Mouse (Mus musculus) gastrocnemius, adult 8-10 months (tissue): ENCODE measurements around the gene Mettl16. TPM values are rescaled to one million over a fixed set of nuclear protein-coding genes. Genes with fewer than 3 reads are reported as not detected.

Experiments used
- DNase-seq, 2 experiments: peaks; one replicate each; pipeline ENCODE4 v3.0.0; 2022; ENCODE audit warnings: low spot score in 2 of 2
- total RNA-seq, 4 experiments: library from RNA; stranded (reverse); gene quantifications; 2 replicates each; pipeline ENCODE4 v1.2.4; 2022

Mettl16 gene
- total RNA-seq = 10 to 100 TPM; 10.7 to 16.3 (median 12.4) TPM

DNA sequence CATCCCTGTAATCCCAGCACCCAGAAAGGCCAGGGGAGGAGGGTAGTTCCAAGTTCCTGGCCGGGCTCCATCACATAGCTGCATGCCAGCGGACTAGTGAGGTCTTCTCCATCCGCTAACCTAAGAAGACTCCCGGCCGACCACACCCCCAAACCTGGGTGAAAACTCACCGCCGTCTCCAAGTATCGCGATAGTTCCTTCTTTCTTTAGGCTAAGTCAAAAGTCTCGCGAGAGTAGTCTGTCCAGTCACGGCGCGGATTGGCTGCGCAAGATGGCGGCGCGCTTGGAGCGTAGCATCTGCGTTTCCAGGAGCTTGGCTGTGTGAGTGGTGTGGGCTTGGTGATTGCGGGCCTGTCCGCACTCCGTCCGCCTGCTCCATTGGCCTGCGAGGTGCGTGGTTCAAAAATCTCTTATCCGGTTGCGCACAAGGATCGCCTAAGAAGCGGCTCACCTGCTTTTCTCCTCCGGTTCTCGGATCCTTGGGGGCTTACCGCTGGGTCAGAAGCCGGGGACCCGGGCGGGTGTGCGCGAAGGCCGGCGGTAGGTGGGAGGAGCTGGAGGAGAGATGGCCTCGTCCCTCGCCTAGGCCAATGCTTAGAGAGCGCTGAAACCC, at the start of gene Mettl16:
Mettl16 (plus strand) TSS at position 236 of the 613 bp plus-strand sequence.
- peak; percentile 85 to 89 for DNase-seq

DNA sequence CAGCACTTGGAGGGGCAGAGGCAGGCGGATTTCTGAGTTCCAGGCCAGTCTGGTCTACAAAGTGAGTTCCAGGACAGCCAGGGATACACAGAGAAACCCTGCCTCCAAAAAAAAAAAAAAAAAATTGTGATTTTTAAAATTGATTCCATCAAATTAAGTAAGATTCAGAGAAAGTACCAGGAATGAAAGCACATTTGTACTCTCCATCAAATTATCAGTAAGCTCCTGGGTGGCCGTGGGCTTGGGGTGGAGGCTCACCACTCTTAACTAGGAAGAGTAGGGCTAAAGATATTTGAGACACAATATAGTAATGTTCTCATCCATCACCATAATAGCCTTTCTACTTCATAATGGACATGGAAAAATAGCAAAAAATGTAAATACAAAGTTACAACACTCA, 49.5 kb upstream of the Mettl16 start:
- no peak for DNase-seq

DNA sequence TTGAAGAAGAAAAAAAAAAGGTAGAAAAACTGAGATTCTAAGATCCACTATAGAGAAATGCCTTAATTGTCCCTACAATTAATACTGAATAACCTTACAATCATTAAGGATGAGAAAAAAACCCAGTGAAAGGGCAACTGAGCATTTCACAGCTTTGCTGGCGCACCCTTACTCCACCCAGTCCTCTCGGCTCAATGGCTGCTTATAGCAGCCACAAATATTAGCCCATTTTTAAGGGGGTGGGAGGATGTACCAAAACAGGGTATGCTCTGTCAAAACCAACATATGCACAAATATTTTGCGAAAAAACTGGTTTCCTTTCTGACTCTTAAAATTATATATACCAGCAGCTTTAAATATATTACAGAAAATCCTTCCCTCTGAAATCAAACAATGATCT, 48.7 kb upstream of the Mettl16 start:
- no peak for DNase-seq

DNA sequence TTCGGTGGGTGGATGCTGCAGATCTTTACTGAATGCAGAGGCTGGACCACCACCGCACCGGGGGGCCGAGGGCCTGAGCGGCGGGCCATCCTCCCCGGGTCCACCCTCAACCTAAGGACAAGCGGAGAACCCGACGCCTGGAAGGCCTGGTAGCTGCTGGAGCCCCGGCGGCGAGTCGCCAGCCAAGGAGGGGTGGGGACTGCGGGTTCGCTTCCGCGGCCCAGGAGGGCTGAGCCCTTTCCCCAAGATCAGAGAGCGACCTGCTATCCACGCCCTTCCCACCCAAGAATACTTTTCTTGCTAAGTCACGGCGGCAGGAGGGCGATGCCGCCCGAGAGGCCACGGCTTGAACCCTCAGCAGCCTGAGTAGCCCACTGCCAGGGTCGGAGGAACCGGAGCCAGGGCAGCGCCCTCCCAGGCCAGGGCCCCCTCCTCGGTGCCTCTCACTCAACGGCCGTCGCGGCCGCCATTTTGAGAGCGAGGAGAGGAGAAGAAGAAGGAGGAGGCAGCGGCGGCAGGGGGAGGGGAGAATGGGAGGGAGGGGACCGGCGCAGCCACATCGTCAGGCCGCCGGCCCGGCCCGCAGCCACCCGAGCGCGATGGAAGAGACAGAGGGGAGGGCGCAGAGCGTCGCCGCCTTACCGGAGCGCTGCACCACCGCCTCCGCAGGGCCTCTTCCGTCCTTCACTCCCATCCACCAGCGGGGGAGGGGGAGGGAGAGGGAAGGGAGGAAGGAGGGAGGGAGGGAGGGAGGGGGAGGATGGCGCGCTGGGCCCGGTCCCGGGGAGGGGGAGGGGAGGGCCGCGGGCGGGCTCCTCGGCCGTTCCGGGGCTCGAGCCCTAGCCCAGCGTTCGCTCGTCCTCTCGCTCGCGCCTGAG, 47.0 kb upstream of the Mettl16 start:
- DNase-seq = peak; percentile 66 to 69

DNA sequence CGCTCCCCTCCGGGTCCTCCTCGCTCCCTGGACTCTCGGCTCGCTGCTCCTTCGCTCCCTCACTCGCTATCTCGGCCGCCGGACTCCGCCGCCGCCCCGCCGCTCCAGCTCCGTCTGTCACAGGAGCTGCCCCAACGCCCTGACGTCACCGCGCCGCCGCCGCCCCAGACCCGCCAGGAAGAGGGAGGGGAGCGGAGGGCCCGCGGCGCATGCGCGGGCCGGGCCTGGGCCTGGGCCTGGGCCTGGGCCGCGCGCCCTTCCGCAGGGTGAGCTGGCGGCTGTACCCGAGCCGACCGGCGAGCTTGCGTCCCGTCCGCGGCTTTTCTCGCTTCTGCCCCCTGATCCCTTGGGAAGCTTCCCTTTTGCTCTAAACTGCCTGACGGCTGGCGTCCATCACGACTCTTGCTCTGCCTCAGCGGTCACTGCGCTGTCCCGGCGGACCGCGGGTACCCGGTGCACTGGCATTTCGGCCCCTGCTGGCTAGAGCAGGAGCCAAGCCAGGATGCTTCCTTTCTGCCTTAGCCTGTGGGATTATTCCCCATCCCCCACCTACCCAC, 46.3 kb upstream of the Mettl16 start, which contains the start of gene Pafah1b1:
Pafah1b1 (minus strand) TSS at position 436 of the 557 bp plus-strand sequence.
- DNase-seq = peak; percentile 87 to 94

DNA sequence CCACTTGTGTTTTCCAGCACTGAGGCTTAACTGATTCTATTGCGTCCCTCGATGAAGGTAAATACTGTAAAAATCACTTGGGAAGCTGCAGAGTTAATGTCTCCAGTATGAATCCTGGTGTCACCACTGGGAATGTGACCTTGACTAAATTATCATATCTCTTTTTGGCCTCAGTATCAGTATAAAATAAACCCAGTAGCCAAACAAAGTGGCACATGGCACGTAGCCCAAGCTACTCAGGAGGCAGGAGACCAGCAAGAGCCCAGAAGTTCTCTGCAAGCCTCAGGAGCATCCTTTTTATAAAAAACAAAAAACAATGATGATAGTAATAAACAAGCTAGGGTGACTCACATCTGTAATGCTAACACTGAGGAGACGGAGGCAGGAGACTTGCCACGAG, 45.4 kb upstream of the Mettl16 start:
- DNase-seq = no peak

DNA sequence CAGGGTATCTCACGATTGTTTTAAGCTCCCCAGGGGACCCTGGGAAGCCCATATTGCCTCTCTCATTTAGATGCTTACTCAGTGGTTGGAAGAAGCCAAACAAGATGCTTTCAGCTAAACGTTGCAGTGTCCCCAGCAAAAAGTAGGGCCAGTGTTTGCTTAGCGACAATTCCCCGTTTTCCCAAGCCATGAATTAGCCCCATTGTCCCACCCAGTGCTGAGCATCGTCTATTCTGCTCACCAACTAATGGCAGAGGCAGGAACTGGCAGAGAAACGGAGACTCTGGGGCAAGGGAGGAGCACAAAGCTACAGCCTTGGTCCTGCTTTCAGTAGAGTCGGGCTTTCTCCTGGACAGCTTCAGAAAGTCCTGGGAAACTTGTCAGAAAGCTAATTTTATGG, 35.7 kb upstream of the Mettl16 start:
- no peak for DNase-seq

DNA sequence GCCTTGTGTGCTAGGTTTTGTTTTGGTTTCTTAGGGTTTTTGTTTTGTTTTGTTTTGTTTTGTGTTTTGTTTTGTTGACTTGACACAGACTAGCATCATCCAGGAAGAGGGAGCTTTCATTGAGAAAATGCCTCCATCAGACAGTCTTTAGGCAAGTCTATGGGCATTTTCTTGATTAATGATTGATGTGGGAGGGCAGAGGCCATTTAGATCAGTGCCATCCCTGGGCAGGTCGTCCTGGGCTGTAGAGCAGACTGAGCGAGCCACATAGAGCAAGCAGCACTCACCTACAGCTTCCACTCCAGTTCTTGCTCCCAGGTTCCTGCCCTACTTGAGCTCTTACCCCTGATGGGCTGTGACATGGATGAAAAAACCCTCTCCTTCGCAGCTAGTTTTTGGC, 32.8 kb upstream of the Mettl16 start:
- DNase-seq = no peak

DNA sequence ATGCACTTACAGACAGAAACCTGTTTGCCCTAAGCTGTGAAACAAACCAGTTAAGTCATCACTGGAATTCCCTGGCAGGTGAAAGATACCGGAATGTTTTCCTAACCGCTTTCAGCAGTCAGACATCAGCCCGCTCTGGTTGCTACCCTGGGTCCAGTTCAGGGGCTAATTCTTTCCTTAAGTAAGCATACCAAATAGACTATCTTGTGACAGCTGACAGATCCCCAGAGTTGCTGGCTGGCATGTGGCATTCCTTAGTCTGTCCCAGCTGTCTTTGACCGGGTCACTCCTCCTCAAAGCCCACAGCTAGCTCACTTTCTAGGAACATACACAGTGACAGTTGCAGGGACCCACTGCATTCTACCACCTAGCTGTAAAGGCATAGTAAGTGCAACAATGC, 22.6 kb upstream of the Mettl16 start:
- DNase-seq = no peak

DNA sequence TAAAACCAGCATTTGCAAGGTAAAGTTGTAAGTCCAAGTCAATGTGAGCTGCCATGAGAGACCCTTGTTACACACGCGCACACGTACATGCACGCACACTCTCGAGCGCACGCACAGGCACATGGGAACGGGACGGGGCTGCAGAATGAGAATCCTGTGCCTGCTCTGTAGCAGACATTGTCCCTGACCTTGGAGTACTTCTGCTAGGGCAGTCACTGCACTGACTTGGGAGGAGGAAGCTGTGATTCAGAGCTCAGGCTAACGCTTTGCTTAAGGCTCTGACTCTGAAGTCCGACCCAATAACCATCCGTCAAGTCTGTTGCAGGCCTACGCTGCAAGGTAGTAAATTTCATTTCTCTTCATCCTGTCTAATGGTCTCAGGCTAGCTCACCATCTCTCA, 21.4 kb upstream of the Mettl16 start:
- no peak for DNase-seq

DNA sequence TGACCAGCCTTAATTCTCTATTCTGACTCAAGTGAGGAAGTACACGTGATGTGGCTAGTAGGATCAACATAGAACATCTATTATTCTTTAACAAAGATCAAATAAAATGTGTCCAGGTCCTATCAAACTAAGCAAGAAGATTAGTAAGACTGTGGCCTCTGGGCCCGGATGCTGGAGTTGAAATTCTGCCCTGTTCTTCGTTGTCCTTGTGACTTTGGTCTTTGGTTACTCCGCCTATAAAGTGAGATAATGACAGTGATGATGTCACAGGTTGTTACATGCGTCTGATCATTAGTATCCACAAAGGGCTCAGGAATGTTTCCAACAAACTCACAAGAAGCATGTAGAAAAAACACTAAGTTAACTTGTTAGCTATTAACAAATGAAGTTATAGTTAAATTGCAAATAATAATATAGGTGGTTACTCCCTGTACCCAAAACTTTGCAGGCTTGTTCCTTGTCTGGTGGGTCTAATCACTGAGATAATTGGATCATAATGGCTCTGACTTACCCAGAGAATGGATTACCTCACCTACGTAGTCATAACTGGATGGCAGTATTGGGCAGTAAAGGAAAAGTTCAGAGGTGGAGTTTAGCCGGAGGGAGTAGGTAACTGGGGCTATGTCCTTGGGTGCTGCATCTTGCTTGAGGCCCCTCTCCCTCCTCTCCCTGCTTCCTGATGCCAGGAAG, 19.8 kb upstream of the Mettl16 start:
- no peak for DNase-seq

DNA sequence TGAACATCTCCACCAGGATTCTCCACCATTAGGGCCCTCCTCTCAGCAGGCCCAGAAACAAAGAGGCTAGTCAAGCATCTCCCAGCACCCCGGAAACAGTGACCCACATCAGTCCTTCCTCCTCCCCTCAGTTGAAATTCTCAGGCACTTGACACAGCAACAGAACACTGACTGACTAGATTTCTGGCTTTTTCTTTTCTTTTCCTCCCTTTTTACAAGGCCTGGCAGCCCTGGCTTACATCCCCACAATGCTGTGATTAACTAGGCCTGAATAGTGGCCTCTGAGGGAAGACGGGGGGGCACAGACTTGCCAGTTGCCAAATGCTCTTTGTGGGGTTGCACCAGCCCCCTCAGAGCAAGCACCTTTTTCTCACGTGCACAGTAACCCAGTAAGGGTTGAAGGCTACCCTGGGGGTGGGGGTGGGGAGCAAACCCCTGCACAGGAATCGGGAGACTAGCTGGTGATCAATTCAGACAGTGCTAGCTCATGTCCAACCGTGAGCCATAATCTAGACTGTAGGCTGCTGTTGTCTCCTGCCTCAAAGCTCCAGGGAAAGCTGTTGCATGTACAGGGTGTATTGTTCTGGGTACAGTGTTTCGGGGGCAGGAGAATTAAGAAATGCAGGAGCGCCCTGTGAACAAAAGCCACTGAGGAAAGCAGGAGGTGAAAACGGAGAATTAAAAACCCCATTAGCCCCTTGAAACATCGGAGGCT, 19.1 kb upstream of the Mettl16 start:
- no peak for DNase-seq

DNA sequence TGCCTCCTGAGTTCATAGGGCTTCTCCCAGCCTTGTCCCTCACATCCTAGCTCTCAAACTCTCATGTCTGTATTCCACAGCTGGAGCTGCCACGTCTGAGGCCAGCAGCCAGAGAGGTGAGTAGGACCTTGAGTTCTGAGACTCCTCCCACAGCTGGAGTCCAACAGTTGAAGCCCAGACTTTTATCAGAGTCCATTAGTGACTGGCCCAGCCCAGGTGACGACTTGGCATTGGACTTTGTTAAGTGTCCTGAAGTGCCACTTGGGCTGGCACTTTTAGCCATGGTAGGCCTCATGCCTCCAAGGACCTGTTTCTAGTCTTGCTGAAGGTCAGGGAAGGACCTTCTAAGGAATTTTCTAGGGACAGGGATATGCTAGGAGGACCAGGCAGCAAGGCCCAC, 14.0 kb upstream of the Mettl16 start:
- DNase-seq = no peak

DNA sequence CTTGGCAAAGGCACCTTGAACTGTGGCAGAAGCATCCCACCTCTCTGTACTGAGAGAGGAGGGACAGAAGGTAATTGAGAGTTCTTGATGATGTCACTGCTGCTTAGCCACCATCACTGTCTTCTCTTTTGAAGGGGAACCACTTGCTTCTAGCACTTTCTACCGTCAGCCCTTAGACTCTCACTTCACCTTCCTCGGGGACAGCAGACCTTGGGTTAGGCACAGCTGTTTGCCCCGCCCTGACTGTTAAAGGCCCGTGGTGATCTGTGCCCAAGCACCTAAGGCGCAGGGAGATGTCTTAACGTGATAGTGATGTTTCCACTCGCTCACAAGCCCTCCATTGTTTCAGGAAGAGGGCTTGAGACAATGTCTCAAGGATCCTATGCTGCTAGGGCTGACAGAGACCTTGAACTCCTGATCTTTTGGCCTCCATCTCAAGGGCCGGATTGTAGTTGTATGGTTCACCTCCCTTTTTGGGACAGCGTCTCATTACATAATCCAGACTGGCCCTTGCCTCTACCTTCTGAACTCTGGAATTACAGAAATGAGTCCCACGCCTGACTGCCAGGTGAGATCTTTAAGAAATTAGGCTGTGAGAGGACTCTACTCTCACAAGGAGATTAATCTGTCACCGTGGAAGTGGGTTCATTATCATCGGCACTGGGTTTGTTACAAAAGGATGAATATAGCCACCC, 9.5 kb upstream of the Mettl16 start:
- DNase-seq = no peak

DNA sequence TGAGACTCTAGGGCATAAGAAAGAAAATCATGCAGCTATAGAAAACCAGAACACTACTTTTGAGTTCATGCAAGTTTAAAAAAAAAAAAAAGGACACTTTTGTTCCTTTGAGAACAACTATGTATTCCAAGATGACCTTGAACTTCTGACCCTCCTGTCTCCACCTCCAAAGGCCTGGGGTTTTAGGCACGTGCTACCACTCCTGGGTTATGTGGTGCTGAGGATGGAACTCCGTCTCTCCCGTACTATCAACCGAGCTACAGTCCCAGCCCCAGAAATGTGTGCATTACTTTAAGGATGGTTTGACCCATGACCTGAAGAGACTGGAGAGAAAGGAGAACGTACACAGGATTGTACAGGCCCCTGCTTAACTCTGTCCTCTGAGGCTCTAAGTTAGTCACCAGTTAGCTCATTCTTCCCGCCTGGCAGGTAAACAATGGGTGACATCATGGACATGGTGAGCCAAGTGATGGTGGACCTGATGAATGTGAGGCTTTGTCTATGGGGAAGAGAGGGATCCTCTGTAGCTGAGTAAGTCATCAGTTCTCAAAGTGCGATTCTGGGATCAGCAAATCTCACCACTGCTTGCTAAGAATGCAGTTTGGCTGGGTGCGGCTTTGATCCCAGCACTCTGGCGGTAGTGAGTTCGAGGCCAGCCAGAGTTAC, 6.5 kb upstream of the Mettl16 start:
- DNase-seq = no peak

DNA sequence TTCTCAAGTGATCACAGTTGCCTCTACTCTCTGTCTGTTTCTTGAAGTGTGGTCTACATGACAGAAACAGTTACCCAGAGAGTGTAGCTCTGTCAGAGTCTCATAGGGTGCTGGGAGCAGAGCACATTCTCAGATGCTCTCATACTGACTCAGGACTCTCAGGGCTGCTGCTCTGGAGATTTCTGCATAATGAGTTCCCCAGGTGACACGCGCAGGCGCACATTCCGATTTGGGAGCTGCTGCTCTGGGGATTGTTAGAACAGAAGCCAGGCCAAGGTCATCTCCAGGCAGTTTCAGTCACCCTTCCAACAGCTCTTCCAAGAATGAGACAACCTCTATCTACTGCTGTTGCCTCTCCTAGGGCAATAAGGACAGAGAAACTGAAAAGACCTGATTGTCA, 3.2 kb upstream of the Mettl16 start:
- DNase-seq = no peak

DNA sequence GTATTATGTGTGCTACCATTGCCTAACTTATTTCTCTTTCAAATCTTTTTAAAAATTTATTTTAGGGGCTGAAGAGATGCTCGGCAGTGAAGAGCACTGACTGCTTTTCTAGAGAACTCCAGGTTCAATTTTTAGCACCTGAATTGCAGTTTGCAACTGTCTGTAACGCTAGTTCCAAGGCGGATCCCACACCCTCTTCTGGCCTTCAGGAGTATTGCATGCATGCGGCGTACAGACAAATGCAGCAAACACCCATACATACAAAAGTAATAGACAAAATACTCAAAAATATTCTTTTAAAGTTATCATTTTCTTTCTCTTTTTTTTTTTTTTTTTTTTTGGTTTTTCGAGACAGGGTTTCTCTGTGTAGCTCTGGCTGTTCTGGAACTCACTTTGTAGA, 2.6 kb upstream of the Mettl16 start:
- DNase-seq = no peak

DNA sequence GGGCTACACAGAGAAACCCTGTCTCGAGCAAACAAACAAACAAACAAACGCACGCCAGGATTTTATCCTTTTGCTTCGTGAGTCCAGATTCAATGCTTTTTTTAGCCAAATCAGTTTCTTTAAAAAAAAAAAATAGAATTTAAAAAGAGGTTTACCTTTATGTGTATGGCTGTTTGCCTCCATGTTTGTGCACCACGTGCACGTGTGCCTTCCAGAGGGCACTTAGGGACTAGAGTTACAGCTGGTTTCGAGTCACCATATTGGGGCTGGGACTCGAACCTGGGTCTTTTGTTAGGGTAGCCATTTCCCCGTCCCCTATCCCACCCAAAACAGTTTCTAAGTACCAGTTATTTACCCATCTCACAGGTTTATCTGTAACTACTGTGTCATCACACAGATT, 593 bp upstream of the Mettl16 start:
- no peak for DNase-seq

DNA sequence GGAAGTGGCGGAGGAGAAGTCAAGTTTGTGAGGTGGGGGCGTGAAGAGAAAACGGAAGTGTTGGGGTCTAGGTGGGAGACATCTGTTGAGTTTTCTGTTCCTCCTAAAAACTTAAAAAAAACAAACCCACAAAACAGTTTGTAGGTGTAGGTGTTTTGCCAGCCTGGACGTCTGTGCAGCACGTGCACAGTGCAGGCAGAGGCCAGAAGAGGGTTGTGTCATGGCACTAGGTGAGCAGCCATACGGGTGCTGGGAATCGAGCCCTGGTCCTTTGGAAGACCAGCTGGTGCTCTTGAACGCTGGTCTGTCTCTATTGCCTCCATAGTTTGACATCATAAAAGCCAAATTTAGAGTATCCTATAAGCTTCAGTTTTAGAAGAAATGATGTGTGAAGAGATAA, 604 bp downstream of the Mettl16 start:
- DNase-seq = no peak

DNA sequence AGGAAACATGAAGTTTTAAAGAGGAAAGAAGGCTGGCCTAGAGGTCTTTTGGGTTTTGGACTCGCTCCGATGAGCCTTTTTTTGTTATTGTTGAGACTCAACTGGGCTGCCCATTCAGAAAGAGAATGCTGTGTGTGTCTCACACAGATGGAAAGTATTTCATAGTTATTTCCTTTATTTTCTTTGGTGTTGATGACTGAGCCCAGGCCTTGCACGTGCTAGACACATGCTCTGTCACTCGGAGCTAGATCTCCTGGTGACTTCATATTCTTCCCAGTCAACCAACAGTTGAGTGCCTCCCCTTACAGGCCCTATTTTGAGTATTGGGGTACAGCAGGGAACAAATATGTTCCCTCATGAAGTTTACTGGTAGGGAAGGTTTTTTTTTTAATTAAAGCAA, 1.0 kb downstream of the Mettl16 start:
- DNase-seq = no peak
